Mouse (Mus musculus): ENCODE measurements around the gene Btbd19.

GRCm38 (mm10) chr4:117125910-117126674 is 567 bp upstream of the Btbd19 start:
- TF ChIP-seq POLR2A (IDR thresholded peaks at IDR 0.05; ENCODE audit: borderline replicate concordance, low read depth, low read length) (no peak), CTCF (IDR thresholded peaks at IDR 0.05; ENCODE audit: low read depth, low read length) (no peak)

Data from bone marrow macrophage, adult 2 months (primary cell).